Mouse (Mus musculus) adipocyte (in vitro differentiated cells): ENCODE measurements at regions not wholly inside any gene's neighbourhood (a gene's known extent, or its start where the extent isn't known, plus 50 kb on each side); places are given as distances from the start of the nearest gene placed in this dataset.

ENCODE experiments used
- DNase-seq: peaks from one replicate; pipeline ENCODE4 v3.0.0-alpha.2; 2016; ENCODE audit warnings: low spot score

- no peak for DNase-seq
These were observed 65.6 kb downstream of the En1 start for GRCm38 (mm10) chr1:120667776-120668175.

- no peak for DNase-seq
These were observed 81.5 kb downstream of the En1 start for GRCm38 (mm10) chr1:120683532-120684245.

GRCm38 (mm10) chr1:120685650-120686244 lies 83.5 kb downstream of the En1 start:
- DNase-seq, result peak; percentile 18

GRCm38 (mm10) chr1:120691571-120691970 lies 89.4 kb downstream of the En1 start:
- DNase-seq, result no peak

- no peak for DNase-seq
These were observed 96.0 kb downstream of the En1 start for GRCm38 (mm10) chr1:120698189-120698588.

GRCm38 (mm10) chr1:120704201-120704600 lies 102.0 kb downstream of the En1 start:
- no peak for DNase-seq

- no peak for DNase-seq
These were observed 103.8 kb downstream of the En1 start for GRCm38 (mm10) chr1:120706011-120706410.

GRCm38 (mm10) chr1:120708511-120708910 lies 106.3 kb downstream of the En1 start:
- no peak for DNase-seq

GRCm38 (mm10) chr1:120715105-120715877 lies 113.1 kb downstream of the En1 start:
- DNase-seq, result no peak

GRCm38 (mm10) chr1:120726777-120727176 lies 124.6 kb downstream of the En1 start:
- no peak for DNase-seq

GRCm38 (mm10) chr1:120727427-120727826 lies 125.2 kb downstream of the En1 start:
- DNase-seq, result no peak

- no peak for DNase-seq
These were observed 129.8 kb downstream of the En1 start for GRCm38 (mm10) chr1:120732003-120732402.

- DNase-seq, result no peak
These were observed 131.5 kb downstream of the En1 start for GRCm38 (mm10) chr1:120733683-120734082.

- DNase-seq, result no peak
These were observed 132.6 kb downstream of the En1 start for GRCm38 (mm10) chr1:120734846-120735245.

GRCm38 (mm10) chr1:120739499-120739898 lies 137.3 kb downstream of the En1 start:
- DNase-seq, result no peak

GRCm38 (mm10) chr1:120741091-120741740 lies 139.0 kb downstream of the En1 start:
- no peak for DNase-seq

- DNase-seq, result no peak
These were observed 146.7 kb downstream of the En1 start for GRCm38 (mm10) chr1:120748963-120749362.

- DNase-seq, result no peak
These were observed 151.2 kb downstream of the En1 start for GRCm38 (mm10) chr1:120753406-120753805.

- DNase-seq, result peak; percentile 20
These were observed 152.1 kb downstream of the En1 start for GRCm38 (mm10) chr1:120754337-120754736.

GRCm38 (mm10) chr1:120757283-120757821 lies 155.1 kb downstream of the En1 start:
- peak; percentile 41 for DNase-seq

- peak; percentile 74 for DNase-seq
These were observed 156.0 kb downstream of the En1 start for GRCm38 (mm10) chr1:120758172-120758571.

GRCm38 (mm10) chr1:120758762-120759161 lies 156.5 kb downstream of the En1 start:
- peak; percentile 49 for DNase-seq
